Mouse (Mus musculus) heart, adult 18-20 months (tissue): Measurements from ENCODE around the gene Vezf1. TPM values are rescaled to one million over a fixed set of nuclear protein-coding genes. Genes with fewer than 3 reads are reported as not detected.

ENCODE experiments used
- DNase-seq, 2 experiments: peaks; one replicate each; pipeline ENCODE4 v3.0.0; 2021 to 2022; ENCODE audit warnings: mixed read lengths in 1 of 2
- total RNA-seq, 2 experiments: library from RNA; stranded (reverse); gene quantifications; 2 replicates each; pipeline ENCODE4 v1.2.3; 2021

Vezf1 gene
- total RNA-seq, 2 experiments from 2014 or later: 35.0 to 38.4 TPM

DNA sequence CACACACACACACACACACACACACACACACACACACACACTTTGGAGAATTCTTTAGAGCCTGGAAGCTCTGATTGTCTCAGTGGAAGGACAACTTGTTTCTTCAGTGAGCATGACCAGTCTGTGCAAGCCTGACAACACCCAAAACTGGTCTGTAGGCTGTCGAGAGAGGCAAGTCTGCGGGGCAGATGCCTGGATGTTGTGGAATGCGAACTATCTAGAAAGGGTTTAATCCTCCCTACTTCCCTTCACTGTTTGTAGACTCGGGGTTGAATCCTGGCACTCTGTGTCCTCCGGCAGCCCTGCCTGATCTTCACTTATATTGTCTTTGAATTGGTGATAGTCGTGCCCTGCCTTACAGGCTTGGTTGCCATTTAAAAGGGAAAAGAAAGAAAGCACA is 55.7 kb downstream of the Vezf1 start:
- no peak for DNase-seq

DNA sequence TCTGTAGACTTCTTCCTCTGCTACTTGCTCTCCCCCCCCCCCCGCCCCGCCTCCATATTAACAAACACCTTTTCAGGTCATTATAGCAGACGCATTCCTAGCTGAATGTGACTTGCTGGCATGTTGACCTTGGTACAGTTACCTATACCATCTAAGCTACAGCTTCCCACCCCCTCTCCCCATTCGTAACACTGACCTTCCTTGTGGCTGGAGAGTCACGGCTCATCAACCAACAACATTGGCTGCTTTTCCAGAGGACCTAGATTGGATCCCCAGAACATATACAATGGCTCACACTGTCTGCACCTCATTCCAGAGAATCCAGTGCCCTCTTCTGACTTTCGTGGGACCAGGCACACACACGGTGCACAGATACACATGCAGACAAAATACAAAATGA is 57.4 kb downstream of the Vezf1 start:
- no peak for DNase-seq

DNA sequence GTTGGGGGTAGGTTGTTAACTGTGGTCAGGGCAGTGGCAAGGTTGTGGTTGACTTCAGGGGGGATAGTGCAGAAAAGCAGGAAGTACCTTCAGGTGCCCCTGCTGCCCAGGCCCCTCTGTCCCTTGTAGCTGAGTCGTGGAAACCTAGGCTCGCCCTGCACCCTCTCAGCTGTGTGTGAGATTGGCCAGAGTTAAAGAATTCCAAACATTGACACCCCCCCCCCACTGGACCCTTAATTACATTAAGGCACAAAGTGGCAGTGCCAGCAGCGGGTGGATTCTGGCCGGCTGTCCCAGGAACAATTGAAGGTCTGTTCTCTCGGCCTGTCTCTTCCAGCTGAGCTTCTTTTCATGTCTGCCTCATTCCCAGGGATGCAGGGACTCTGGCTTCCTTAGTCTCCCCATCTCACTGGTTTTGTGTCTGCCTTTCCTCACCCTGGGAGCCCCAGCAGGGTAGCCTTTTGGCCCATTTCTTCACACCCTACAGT is 58.3 kb downstream of the Vezf1 start:
- no peak for DNase-seq

GRCm38 (mm10) chr11:88128461-88128860 is 60.4 kb downstream of the Vezf1 start:
- DNase-seq: no peak

DNA sequence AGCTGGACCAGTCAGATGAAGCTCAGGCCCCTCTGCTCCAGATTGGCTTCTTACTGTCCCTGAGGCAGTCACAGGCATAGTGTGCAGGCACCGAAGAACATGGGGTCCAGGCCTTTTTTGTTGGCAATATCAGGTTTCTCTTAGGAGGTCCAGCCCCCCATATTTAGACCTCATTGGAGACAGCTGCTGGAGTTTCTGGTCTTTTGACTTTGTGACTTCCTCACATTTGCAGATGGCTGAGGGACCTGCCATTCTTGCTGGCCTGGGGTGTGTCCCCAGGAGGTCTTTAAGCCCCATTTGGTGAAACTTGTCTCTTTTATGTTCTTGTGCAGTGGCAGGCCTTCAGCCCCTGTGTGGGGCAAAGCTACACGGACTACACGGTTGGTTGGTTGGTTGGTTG is 61.2 kb downstream of the Vezf1 start:
- no peak for DNase-seq

DNA sequence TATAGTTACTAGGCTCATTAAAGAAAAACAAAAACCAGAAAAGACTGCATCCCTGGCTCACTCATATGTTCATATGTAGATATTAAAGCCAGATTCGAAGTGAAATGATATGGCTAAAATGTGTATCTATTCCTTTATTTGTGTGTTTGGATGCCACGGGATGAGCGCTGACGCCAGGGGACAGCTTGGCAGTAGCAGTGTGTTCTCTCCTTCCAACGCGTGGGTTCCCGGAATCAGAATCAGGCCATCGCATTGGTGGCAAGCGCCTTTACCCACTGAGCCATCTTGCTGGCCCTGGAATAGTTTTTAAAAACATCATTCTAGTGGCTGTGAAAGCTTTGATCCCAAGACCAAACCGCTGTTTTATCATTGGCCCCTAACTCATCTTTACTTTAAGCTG is 61.9 kb downstream of the Vezf1 start:
- peak in 1 of 2 experiments; percentile 40 for DNase-seq

- peak; percentile 89 to 93 for DNase-seq
These were observed 63.8 kb downstream of the Vezf1 start for GRCm38 (mm10) chr11:88131847-88132246.

Other genes with a start within 250 kb of the Vezf1 start
- not detected for gene Lpo, start 240.0 kb upstream of the Vezf1 start, total RNA-seq
- gene Mks1, start 215.1 kb upstream of the Vezf1 start, total RNA-seq: 1 to 10 TPM; 2.2 to 3.8 TPM
- not detected for gene Epx, start 192.7 kb upstream of the Vezf1 start, total RNA-seq
- gene Olfr462, start 176.0 kb upstream of the Vezf1 start, total RNA-seq: not detected
- gene Olfr463, start 170.9 kb upstream of the Vezf1 start, total RNA-seq: not detected
- not detected for gene Olfr464, start 147.3 kb upstream of the Vezf1 start, total RNA-seq
- 100 to 1,000 TPM; 410 to 444 TPM for gene Dynll2, start 80.7 kb upstream of the Vezf1 start, total RNA-seq
- gene Srsf1, start 20.9 kb upstream of the Vezf1 start, total RNA-seq: 100 to 1,000 TPM in 1 of 2 experiments, 10 to 100 TPM in 1; 88.5 to 102 TPM
- 10 to 100 TPM; 40.0 to 43.8 TPM for gene Cuedc1, start 29.8 kb downstream of the Vezf1 start, total RNA-seq
- 100 to 1,000 TPM; 327 to 375 TPM for gene Mrps23, start 136.1 kb downstream of the Vezf1 start, total RNA-seq
- not detected for gene Ccdc182, start 225.8 kb downstream of the Vezf1 start, total RNA-seq